In the genomic region with DNA sequence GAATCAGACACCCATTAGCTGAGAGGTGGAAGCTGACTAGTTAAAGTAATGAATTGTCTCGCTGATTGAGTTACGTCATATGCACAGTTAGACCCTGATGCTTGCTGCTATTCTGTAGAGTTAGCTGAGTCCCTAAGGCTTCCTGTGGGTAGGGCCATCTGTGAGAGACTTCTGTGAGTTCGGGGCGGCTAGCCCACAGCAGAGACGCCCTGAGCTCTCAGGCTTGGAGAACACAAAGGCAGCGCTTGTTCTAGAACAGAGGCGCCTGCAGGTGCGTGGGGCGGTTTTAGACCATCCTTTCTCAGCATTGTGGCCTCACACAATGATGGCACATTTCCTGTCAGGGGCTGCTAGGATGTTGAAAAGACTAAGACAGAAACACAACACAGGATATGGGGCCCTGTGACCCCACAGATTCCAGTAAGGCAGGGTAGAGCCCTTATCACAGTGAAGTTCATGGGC, we compare ENCODE assay signal across 9 mouse cellular contexts.
DNase-seq lines count a peak whose midpoint lies in the region; ATAC-seq and TF ChIP-seq lines count a peak whose summit lies in the region.
"Had no signal": no experiment of that assay in that cellular context is flagged by ENCODE, and none has a peak within 500 bp of the region (broad histone marks: within the 10 kb centered on the region; RNA-seq: fewer than 3 reads in every experiment).

No protein-coding gene starts in this region.

- no peaks in the 10 kb centered on the region for H3K27me3 ChIP-seq in heart, embryonic 14.5 days (ENCODE audit: control insufficient read depth, insufficient read depth, low read length)
- H3K27me3 ChIP-seq in small intestine, adult 2 months (ENCODE audit: control insufficient read depth, insufficient read depth, low read length) = no peaks in the 10 kb centered on the region
- H3K27me3 ChIP-seq: neural tube, embryonic 13.5 days had no signal

- H3K4me2 ChIP-seq in heart, embryonic 14.5 days (ENCODE audit: low read length) = no peak overlapping the region
- H3K4me2 ChIP-seq: neural tube, embryonic 13.5 days had no signal

- H3K27ac ChIP-seq in heart, embryonic 14.5 days (replicated peaks in 1 of 2; ENCODE audit: control insufficient read depth in 1 of 2, insufficient read depth in 1 of 2, low read depth in 2 of 2, low read length in 2 of 2) = peak overlapping the region; percentile 58 to 68; a peak in 3 of 4 replicates
- H3K27ac ChIP-seq in small intestine, adult 2 months (ENCODE audit: insufficient read depth, low read depth, low read length) = peak overlapping the region; percentile 36
- no peak overlapping the region for H3K27ac ChIP-seq in left cerebral cortex, adult 2 months
- H3K27ac ChIP-seq: neural tube, embryonic 13.5 days had no signal

- no peak for TF ChIP-seq CTCF in small intestine, adult 2 months (IDR thresholded peaks at IDR 0.05; ENCODE audit: extremely low read depth, insufficient read length, insufficient replicate concordance, low read depth, low read length)
- TF ChIP-seq CTCF in left cerebral cortex, adult 2 months (IDR thresholded peaks at IDR 0.05) = no peak

- TF ChIP-seq POLR2A in small intestine, adult 2 months (IDR thresholded peaks at IDR 0.05; ENCODE audit: low read depth, low read length) = no peak

- H3K9me3 ChIP-seq in heart, embryonic 14.5 days (ENCODE audit: control insufficient read depth, low read length) = no peaks in the 10 kb centered on the region
- H3K9me3 ChIP-seq: neural tube, embryonic 13.5 days had no signal

- no peak for DNase-seq in heart, adult 11 months
- DNase-seq in CD4-positive helper T cell, adult 2 months (ENCODE audit: low read depth, low spot score) = peak; percentile 90
- no peak for DNase-seq in adrenal gland, postnatal 4 days (ENCODE audit: low spot score in 2 of 2)
- DNase-seq in left cerebral cortex, adult 2 months (ENCODE audit: extremely low spot score in 1 of 2, low spot score in 2 of 2) = no peak
- DNase-seq in urinary bladder, adult 18-20 months (ENCODE audit: low spot score in 2 of 2) = no peak

- peaks cover 19% of the 10 kb centered on the region for H3K36me3 ChIP-seq in heart, embryonic 14.5 days (ENCODE audit: control insufficient read depth, insufficient read depth, low read length)
- no peaks in the 10 kb centered on the region for H3K36me3 ChIP-seq in small intestine, adult 2 months (ENCODE audit: control insufficient read depth, insufficient read depth, low read length)
- H3K36me3 ChIP-seq: neural tube, embryonic 13.5 days had no signal

- peak; percentile 12; the same call in 1 of the 2 replicates for ATAC-seq in heart, embryonic 14.5 days (ENCODE audit: insufficient number of reproducible peaks, insufficient read depth, low FRiP score, low read depth)
- peak; percentile 38 for ATAC-seq in granulocyte monocyte progenitor cell, adult 5-6 weeks (replicated peaks; ENCODE audit: poor library complexity, severe bottlenecking)

- WGBS in heart, embryonic 14.5 days = 79% methylated on average over 9 of the region's 9 CpGs
- WGBS in small intestine, adult 2 months = 82% methylated on average over 9 of the region's 9 CpGs

- H3K4me3 ChIP-seq in heart, embryonic 14.5 days (ENCODE audit: control insufficient read depth in 1 of 2, insufficient read depth in 1 of 2, low read depth in 1 of 2, low read length in 2 of 2) = no peak overlapping the region
- no peak overlapping the region for H3K4me3 ChIP-seq in small intestine, adult 2 months (ENCODE audit: low read depth, low read length)
- no peak overlapping the region for H3K4me3 ChIP-seq in left cerebral cortex, adult 2 months
- H3K4me3 ChIP-seq: neural tube, embryonic 13.5 days had no signal

- peaks cover 18 to 36% of the 10 kb centered on the region in 2 experiments for H3K4me1 ChIP-seq in heart, embryonic 14.5 days (ENCODE audit: control insufficient read depth in 2 of 2, insufficient read depth in 2 of 2, low read length in 2 of 2)
- peaks cover 18% of the 10 kb centered on the region; the same call in 1 of the 2 replicates for H3K4me1 ChIP-seq in small intestine, adult 2 months (ENCODE audit: control insufficient read depth, insufficient read depth, insufficient read length, low read length)

- intact Hi-C loops in left cerebral cortex, adult 2 months (cut with DNase I) = no loop called here

- no peak overlapping the region for H3K9ac ChIP-seq in heart, embryonic 14.5 days (ENCODE audit: low read length)
- H3K9ac ChIP-seq: neural tube, embryonic 13.5 days had no signal
